Mouse (Mus musculus): ENCODE measurements around the gene Mrpl39. TPM values are rescaled to one million over a fixed set of nuclear protein-coding genes. Genes with fewer than 3 reads are reported as not detected.

Gene Mrpl39
- 10 to 100 TPM; 48.7 to 51.8 TPM for total RNA-seq (2021)
- long read RNA-seq, experiment 1, transcript Mrpl39-201 (10 exons, 2,294 nt) = major isoform, 149 of 206 reads
- long read RNA-seq, experiment 1, partial matches to known transcripts = 47 of 206 reads
- long read RNA-seq, experiment 1, other reads (novel, unspliced or antisense) = 9 of 206 reads
- long read RNA-seq, experiment 2, transcript Mrpl39-201 (10 exons, 2,294 nt) = major isoform, 98 of 136 reads
- long read RNA-seq, experiment 2, partial matches to known transcripts = 32 of 136 reads
- long read RNA-seq, experiment 2, other reads (novel, unspliced or antisense) = 5 of 136 reads

GRCm38 (mm10) chr16:84735166-84736105 is at the start of gene Mrpl39:
TSS of gene Mrpl39 (minus strand) at chr16:84735742.
- peak; percentile 99 for DNase-seq

GRCm38 (mm10) chr16:84784966-84785365 is 49.4 kb upstream of the Mrpl39 start:
- DNase-seq = no peak

GRCm38 (mm10) chr16:84783279-84783678 is 47.7 kb upstream of the Mrpl39 start:
- DNase-seq = no peak

DNA sequence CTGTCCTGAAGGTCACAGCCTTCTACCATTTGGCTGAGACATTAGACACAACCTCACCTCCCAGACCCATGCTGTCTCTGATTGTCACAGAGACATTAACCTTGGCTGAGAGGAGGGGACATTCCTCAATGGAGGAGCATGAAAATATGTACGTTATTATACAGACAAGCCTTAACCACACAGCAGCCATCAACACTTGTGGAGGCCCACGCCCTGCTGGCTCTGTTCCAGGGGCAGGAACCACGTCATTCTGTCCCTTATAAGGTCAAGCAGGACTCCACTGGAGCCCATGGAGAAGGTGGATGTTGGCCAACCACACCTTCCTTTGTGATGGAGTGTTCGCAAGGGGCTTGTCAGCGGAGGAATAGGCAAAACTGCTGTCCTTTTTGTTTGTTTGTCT is 44.2 kb upstream of the Mrpl39 start:
- no peak for DNase-seq

GRCm38 (mm10) chr16:84778861-84779630 is 43.5 kb upstream of the Mrpl39 start:
- DNase-seq = no peak

DNA sequence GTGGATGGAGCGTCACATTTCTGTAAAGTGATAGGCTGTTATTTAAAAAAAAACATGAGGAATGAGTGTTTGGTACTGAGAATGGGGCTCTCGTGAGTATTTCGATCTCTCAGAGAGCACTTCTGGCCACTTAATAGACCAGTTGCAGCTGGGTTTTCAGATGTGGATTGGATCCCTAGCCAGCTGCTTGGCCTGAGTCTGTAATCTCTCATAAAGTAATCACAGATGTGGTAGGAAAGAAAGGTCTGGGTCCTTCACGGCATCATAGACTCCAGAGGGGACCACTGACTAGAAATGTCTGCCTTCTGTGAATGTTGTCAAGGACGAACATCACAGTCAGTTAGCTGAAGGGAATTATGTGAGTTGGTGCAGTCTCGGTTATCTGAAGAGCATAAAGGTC is 42.9 kb upstream of the Mrpl39 start:
- no peak for DNase-seq

DNA sequence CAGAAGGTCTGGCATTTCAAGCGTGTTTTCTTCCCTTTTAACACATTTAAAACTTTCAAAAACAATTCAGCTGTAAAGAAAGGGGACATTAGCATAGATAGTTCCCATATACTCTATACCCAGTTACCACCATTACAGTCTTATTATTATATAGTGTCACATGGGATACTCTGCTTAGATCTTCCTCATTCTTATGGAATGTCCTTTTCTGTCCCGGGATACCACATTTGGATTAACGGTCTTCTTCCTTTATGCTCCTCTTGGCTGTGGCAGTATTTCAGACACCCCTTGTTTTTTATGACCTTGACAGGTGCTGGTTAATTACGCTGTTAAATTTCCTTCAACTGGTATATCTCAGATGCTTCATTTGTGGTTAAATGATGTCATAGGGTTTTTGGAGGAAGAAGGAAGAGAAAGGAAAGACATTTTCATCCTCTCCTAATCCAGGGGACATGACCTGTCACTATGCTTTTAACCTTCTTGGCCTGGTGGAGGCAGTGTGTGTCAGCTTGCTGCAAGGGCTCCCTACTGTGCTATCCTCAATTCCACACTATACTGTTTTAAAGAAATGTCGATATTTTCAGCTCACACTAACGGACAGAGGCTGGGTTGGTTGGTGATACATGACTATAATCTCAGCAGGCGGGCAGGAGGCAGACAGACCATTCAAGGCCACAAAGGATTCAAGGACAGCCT is 40.7 kb upstream of the Mrpl39 start:
- DNase-seq = no peak

DNA sequence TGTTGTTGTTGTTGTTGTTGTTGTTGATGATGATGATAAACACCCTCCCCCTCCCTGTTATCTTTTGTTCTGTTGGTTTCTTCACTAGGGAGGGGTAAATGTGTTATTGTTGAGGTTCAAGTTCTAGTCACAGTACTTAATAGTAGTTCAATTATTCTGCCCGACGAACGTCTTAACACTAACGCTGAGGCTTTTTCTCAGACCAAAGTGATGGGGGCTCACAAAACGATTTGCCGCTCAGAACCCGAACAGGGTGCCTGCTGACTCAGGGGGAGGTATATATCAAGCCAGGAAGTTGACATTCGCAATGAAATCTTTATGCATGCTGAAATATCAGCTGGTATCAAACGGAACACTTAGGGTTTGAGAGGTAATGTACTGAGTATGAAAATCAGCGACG is 39.8 kb upstream of the Mrpl39 start:
- DNase-seq = no peak

DNA sequence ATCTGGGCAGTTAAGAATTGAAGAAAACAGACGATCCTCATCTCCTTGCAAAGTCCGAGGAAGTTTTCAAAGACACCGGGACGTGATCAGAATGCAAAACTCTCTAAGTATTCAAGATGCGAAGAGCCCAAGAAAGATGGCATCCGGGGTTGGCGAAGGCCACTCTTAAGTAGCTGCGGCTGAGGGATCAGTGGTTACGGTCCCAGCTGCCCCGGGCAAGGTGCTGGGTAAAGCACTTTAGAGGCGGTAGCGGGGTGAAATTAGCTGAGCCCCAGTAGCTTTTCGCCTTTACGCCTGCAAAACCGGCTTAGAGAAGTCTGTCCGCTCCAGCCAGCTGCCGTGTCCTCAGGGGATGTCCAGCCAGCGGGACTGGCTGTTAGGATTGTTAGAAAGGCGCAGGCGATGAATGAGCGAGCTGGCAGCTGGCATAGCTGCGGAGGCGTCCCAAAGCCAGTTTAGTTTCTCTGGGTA is 39.3 kb upstream of the Mrpl39 start:
- peak; percentile 66 for DNase-seq

GRCm38 (mm10) chr16:84774003-84774703 is 38.6 kb upstream of the Mrpl39 start, which contains the start of gene Jam2:
TSS of gene Jam2 (plus strand) at chr16:84774123.
- DNase-seq = peak; percentile 63

- no peak for DNase-seq
Measured at GRCm38 (mm10) chr16:84773268-84773861, 37.8 kb upstream of the Mrpl39 start.

- no peak for DNase-seq
Measured at GRCm38 (mm10) chr16:84772496-84773267, 37.1 kb upstream of the Mrpl39 start.

DNA sequence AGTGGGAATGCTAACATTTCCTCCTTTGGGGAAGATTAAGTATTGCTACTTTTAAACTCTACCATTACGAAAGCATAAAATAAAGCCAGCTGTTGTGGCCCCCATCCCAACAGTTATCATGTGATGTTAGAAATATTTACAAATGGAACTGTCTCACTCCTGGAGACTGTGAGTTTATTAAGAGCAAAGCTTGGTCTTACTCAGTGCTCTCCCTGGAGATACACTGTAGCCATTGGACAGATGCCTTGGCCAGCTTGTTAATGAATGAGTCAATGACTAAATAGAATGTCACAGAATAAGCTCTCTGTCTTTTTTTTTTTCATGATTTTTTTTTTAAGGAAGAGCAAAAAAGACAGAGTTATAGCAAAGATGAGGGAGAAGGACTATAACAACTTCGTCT is 35.9 kb upstream of the Mrpl39 start:
- DNase-seq = peak; percentile 7

GRCm38 (mm10) chr16:84770891-84771290 is 35.3 kb upstream of the Mrpl39 start:
- no peak for DNase-seq

DNA sequence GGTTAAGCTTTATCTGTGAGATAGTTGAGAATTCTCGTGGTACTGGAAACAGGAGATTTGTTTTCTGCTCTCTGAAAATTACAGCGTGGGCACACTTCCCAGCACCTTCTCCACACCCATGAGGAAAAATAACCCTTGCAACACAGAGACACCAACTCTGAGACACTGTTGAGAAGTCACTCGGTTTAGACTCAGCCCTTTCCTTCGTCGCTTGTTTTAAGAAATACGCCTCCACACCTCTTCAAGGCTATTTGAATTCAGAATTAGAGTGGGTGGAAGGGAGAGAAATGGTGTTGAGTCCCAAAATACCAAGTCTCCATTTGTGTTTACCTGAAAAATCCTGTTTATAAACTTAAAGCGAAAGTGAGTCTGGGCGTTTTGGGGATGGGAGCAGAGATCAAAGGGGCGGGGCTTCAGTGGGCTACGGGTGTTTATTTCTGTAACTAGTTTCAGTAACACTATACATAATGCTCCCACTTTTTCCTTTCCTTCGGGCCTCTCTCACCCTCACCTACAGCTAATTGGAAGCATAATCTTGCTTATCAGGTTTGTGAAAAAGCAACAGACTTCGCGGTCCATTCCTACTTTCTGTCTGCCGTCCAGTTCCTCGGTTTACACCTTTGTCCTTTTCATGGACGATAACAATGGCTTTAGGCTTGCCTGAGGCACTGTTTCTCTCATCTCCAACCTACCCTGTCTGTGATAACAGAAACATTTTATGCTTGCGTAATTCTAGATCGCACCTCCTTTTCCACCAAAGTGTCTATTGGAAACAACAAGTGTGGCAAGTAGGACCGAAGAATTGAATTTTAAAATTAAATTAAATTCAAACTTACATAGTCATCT is 34.3 kb upstream of the Mrpl39 start:
- no peak for DNase-seq

GRCm38 (mm10) chr16:84769182-84769581 is 33.6 kb upstream of the Mrpl39 start:
- DNase-seq = no peak

GRCm38 (mm10) chr16:84767956-84768355 is 32.4 kb upstream of the Mrpl39 start:
- no peak for DNase-seq

DNA sequence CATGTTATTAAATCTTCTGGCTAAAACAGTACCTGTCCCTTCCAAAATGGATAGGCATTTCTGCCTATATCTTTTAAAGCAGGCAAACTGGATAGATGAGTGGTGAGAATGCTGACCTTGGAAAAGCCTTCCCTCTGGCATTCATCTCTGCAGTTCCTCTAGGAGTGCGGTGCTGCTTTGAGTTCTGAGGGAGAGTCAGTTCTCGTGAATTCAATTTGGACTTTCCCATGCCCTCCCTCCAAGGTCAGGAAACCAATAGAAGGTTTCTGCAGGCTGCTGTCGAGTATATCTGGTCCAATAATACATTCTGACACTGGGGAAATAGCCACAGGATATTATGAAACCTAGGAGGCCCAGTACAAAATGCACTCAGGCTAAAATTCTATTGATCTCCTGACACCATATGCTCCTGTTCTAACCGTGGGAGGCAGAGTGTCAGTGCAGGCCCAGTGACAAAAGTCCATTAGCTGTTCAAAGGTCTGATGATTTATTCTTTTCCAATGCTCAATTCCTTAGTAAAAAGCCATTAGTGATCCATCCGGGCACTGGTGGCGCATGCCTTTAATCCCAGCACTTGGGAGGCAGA is 10.3 kb upstream of the Mrpl39 start:
- DNase-seq = no peak

Data from adrenal gland, postnatal 10 days (tissue).